Mouse (Mus musculus): ENCODE results near the gene Gipc3. TPM values are rescaled to one million over a fixed set of nuclear protein-coding genes. Genes with fewer than 3 reads are reported as not detected.

Gipc3 gene
- polyA plus RNA-seq, 1 experiment from 2014 or later: not detected

GRCm38 (mm10) chr10:81313581-81313980, 29.5 kb downstream of the Gipc3 start:
- Histone ChIP-seq H3K4me3 (ENCODE audit: low read depth, low read length) (no peak overlapping the region), H3K27me3 (replicated peaks; ENCODE audit: control insufficient read depth, insufficient read depth, low read length) (no peaks in the 10 kb centered on the region), H3K4me1 (ENCODE audit: control insufficient read depth, insufficient read depth, low read length) (no peaks in the 10 kb centered on the region), H3K9ac (ENCODE audit: low read length) (no peak overlapping the region), H3K36me3 (ENCODE audit: control insufficient read depth, insufficient read depth, low read length) (peaks cover 94% of the 10 kb centered on the region), H3K9me3 (replicated peaks; ENCODE audit: control insufficient read depth, low read length) (no peaks in the 10 kb centered on the region), H3K4me2 (ENCODE audit: low read length) (no peak overlapping the region), H3K27ac (ENCODE audit: low read depth, low read length) (no peak overlapping the region)
- ATAC-seq (no peak), DNase-seq (ENCODE audit: low spot score) (no peak)
- 90% methylated on average over 13 of the region's 13 CpGs for WGBS

DNA sequence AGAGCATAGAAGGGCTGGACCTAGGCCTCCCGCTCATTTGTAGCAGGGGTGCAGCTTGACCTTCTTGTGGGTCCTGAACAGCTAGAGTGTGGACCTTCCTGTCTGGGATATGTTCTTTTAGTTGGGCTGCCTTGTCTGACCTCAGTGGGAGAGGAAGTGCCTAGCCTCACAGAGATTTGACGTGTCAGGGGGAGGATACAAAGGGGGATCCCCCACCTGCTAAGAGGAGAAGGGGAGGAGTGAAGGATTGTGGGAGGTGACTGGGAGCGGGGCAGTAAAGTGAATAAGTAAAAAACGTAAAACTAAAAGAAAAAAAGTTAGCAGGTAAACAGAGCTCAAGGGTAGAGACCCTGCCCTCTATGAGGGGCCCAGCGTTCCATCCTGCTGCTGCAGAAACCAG, 33.5 kb downstream of the Gipc3 start:
- ATAC-seq (no peak), DNase-seq (ENCODE audit: low spot score) (no peak)
- Histone ChIP-seq H3K27ac (ENCODE audit: low read depth, low read length) (no peak overlapping the region), H3K4me3 (ENCODE audit: low read depth, low read length) (no peak overlapping the region), H3K9me3 (replicated peaks; ENCODE audit: control insufficient read depth, low read length) (no peaks in the 10 kb centered on the region), H3K27me3 (replicated peaks; ENCODE audit: control insufficient read depth, insufficient read depth, low read length) (no peaks in the 10 kb centered on the region), H3K4me1 (ENCODE audit: control insufficient read depth, insufficient read depth, low read length) (no peaks in the 10 kb centered on the region), H3K9ac (ENCODE audit: low read length) (no peak overlapping the region), H3K4me2 (ENCODE audit: low read length) (no peak overlapping the region), H3K36me3 (ENCODE audit: control insufficient read depth, insufficient read depth, low read length) (peaks cover 91% of the 10 kb centered on the region)
- WGBS: 84% methylated on average over 5 of the region's 5 CpGs

DNA sequence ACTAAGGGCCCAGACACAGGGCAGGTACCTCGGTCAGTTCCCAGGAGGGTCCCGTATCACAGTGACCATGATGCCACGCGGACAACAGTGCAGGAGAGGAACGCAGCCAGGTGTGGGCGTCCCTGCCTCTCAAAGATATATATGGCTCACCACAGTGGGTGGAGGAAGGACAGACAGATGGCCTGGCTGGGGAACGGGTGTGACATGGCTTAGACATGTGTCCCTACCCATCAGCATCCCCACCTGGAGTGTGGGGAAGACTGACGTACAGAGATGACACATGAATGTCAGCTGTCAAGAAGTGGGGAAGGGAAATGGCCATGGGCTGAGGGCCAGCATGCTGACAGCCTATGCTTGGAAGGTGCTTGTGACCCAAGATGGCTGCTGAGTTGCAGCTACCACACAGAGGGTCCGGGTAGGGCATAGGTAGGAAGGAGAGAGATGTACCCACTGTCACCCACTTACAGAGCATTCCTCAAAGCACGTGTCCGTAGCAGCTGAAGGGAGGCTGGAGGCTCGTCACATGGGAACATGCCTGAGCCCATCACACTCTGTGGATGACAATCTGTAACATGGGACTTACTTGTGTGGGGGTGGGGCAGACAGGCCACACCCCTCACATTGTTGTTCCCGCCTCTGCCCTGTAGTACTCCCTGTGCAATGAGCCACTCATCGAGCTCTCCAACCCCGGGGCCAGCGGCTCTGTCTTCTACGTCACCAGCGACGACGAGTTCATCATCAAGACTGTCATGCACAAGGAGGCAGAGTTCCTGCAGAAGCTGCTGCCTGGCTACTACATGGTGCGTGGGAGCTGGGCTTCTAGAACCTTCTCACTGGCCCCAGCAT, 36.0 kb downstream of the Gipc3 start:
- 94% methylated on average over 21 of the region's 21 CpGs for WGBS
- Histone ChIP-seq H3K36me3 (ENCODE audit: control insufficient read depth, insufficient read depth, low read length) (peaks cover 66% of the 10 kb centered on the region), H3K9ac (ENCODE audit: low read length) (no peak overlapping the region), H3K4me2 (ENCODE audit: low read length) (no peak overlapping the region), H3K27me3 (replicated peaks; ENCODE audit: control insufficient read depth, insufficient read depth, low read length) (no peaks in the 10 kb centered on the region), H3K4me3 (ENCODE audit: low read depth, low read length) (no peak overlapping the region), H3K27ac (ENCODE audit: low read depth, low read length) (no peak overlapping the region), H3K9me3 (replicated peaks; ENCODE audit: control insufficient read depth, low read length) (no peaks in the 10 kb centered on the region), H3K4me1 (ENCODE audit: control insufficient read depth, insufficient read depth, low read length) (no peaks in the 10 kb centered on the region)
- ATAC-seq: no peak
- DNase-seq (ENCODE audit: low spot score): no peak

DNA sequence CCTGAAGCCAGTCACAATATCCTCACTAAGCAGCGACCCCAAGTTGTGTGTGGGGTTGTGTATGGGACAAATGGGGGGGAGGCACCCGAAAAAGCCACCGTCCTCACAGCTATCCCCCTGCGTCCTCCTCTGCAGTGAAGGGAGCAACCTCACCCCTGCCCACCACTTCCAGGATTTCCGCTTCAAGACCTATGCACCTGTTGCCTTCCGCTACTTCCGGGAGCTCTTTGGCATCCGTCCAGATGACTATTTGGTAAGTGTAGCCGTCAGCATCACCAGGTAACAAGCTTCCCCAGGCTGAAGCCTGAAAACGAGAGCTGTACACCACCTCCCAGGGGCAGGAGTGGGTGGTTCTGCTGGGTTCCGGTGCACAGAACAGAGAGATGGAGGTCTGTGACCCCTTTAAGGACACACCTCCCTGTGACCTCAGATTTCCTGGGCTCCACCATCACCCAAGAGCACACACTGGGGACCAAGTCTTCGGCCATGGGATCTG, 36.8 kb downstream of the Gipc3 start:
- 92% methylated on average over 12 of the region's 12 CpGs for WGBS
- Histone ChIP-seq H3K9me3 (replicated peaks; ENCODE audit: control insufficient read depth, low read length) (no peaks in the 10 kb centered on the region), H3K27me3 (replicated peaks; ENCODE audit: control insufficient read depth, insufficient read depth, low read length) (no peaks in the 10 kb centered on the region), H3K4me3 (ENCODE audit: low read depth, low read length) (no peak overlapping the region), H3K9ac (ENCODE audit: low read length) (no peak overlapping the region), H3K4me1 (ENCODE audit: control insufficient read depth, insufficient read depth, low read length) (no peaks in the 10 kb centered on the region), H3K27ac (ENCODE audit: low read depth, low read length) (no peak overlapping the region), H3K36me3 (ENCODE audit: control insufficient read depth, insufficient read depth, low read length) (peaks cover 57% of the 10 kb centered on the region), H3K4me2 (ENCODE audit: low read length) (no peak overlapping the region)
- ATAC-seq (no peak), DNase-seq (ENCODE audit: low spot score) (no peak)

DNA sequence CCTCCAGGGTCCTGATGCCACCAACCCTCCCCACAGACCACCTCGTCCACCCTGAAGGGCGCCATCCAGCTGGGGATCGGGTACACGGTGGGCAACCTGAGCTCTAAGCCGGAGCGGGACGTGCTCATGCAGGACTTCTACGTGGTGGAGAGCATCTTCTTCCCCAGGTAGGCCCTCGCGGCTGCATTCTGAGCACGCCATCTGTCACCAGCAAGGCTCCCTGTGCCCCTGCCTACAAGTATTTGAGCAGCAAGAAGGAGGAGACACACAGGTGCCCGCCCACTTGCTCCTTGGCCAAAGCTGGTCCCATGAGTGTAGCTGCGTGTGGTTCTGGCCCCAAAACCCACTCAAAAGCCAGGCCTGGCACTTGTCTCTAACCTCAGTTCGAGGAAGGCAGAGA, 37.4 kb downstream of the Gipc3 start:
- H3K27ac ChIP-seq (ENCODE audit: low read depth, low read length): no peak overlapping the region
- ATAC-seq: no peak
- no peak overlapping the region for H3K4me2 ChIP-seq (ENCODE audit: low read length)
- H3K9me3 ChIP-seq (replicated peaks; ENCODE audit: control insufficient read depth, low read length): no peaks in the 10 kb centered on the region
- H3K36me3 ChIP-seq (ENCODE audit: control insufficient read depth, insufficient read depth, low read length): peaks cover 52% of the 10 kb centered on the region
- H3K4me3 ChIP-seq (ENCODE audit: low read depth, low read length): no peak overlapping the region
- DNase-seq (ENCODE audit: low spot score): no peak
- 95% methylated on average over 14 of the region's 14 CpGs for WGBS
- no peak overlapping the region for H3K9ac ChIP-seq (ENCODE audit: low read length)
- no peaks in the 10 kb centered on the region for H3K27me3 ChIP-seq (replicated peaks; ENCODE audit: control insufficient read depth, insufficient read depth, low read length)
- H3K4me1 ChIP-seq (ENCODE audit: control insufficient read depth, insufficient read depth, low read length): no peaks in the 10 kb centered on the region

- no peak overlapping the region for H3K4me3 ChIP-seq (ENCODE audit: low read depth, low read length)
- H3K9me3 ChIP-seq (replicated peaks; ENCODE audit: control insufficient read depth, low read length): no peaks in the 10 kb centered on the region
- no peak overlapping the region for H3K9ac ChIP-seq (ENCODE audit: low read length)
- no peaks in the 10 kb centered on the region for H3K4me1 ChIP-seq (ENCODE audit: control insufficient read depth, insufficient read depth, low read length)
- ATAC-seq (peak; percentile 27; the same call in 1 of the 2 replicates), DNase-seq (ENCODE audit: low spot score) (no peak)
- no peak overlapping the region for H3K4me2 ChIP-seq (ENCODE audit: low read length)
- H3K27me3 ChIP-seq (replicated peaks; ENCODE audit: control insufficient read depth, insufficient read depth, low read length): no peaks in the 10 kb centered on the region
- peaks cover 42% of the 10 kb centered on the region for H3K36me3 ChIP-seq (ENCODE audit: control insufficient read depth, insufficient read depth, low read length)
- no peak overlapping the region for H3K27ac ChIP-seq (ENCODE audit: low read depth, low read length)
- 37% methylated on average over 6 of the region's 9 CpGs for WGBS
These were observed 38.3 kb downstream of the Gipc3 start for GRCm38 (mm10) chr10:81304597-81305238.

DNA sequence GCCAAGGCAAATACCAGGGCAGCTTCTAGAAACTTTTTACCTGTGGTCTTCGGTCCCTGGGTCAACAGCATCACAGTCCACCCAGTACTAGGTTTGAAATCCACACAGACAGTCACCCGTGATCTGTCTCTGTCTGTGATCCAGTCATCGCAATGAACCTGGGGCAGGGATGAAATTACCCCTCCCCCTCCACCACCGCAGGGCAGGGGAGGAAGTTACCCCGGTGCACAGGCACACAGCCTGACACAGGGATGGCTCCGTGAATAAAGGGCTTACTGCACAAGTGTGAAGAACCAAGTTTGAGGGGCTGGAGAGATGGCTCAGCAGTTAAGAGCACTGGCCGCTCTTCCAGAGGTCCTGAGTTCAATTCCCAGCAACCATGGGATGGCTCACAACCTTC, 39.3 kb downstream of the Gipc3 start:
- DNase-seq (ENCODE audit: low spot score) (no peak), ATAC-seq (no peak)
- no peaks in the 10 kb centered on the region for H3K4me1 ChIP-seq (ENCODE audit: control insufficient read depth, insufficient read depth, low read length)
- H3K36me3 ChIP-seq (ENCODE audit: control insufficient read depth, insufficient read depth, low read length): peaks cover 33% of the 10 kb centered on the region
- no peak overlapping the region for H3K27ac ChIP-seq (ENCODE audit: low read depth, low read length)
- H3K27me3 ChIP-seq (replicated peaks; ENCODE audit: control insufficient read depth, insufficient read depth, low read length): no peaks in the 10 kb centered on the region
- WGBS: 84% methylated on average over 7 of the region's 7 CpGs
- no peak overlapping the region for H3K4me2 ChIP-seq (ENCODE audit: low read length)
- H3K9me3 ChIP-seq (replicated peaks; ENCODE audit: control insufficient read depth, low read length): no peaks in the 10 kb centered on the region
- no peak overlapping the region for H3K4me3 ChIP-seq (ENCODE audit: low read depth, low read length)
- H3K9ac ChIP-seq (ENCODE audit: low read length): no peak overlapping the region

GRCm38 (mm10) chr10:81303258-81303657, 39.8 kb downstream of the Gipc3 start:
- Histone ChIP-seq H3K9me3 (replicated peaks; ENCODE audit: control insufficient read depth, low read length) (no peaks in the 10 kb centered on the region), H3K4me3 (ENCODE audit: low read depth, low read length) (no peak overlapping the region), H3K27ac (ENCODE audit: low read depth, low read length) (no peak overlapping the region), H3K9ac (ENCODE audit: low read length) (no peak overlapping the region), H3K4me1 (ENCODE audit: control insufficient read depth, insufficient read depth, low read length) (no peaks in the 10 kb centered on the region), H3K36me3 (ENCODE audit: control insufficient read depth, insufficient read depth, low read length) (peaks cover 28% of the 10 kb centered on the region), H3K27me3 (replicated peaks; ENCODE audit: control insufficient read depth, insufficient read depth, low read length) (no peaks in the 10 kb centered on the region), H3K4me2 (ENCODE audit: low read length) (no peak overlapping the region)
- DNase-seq (ENCODE audit: low spot score) (no peak), ATAC-seq (no peak)
- WGBS: 80% methylated on average over 10 of the region's 10 CpGs

- DNase-seq (ENCODE audit: low spot score) (no peak), ATAC-seq (no peak)
- no peak overlapping the region for H3K4me3 ChIP-seq (ENCODE audit: low read depth, low read length)
- peaks cover 23% of the 10 kb centered on the region for H3K36me3 ChIP-seq (ENCODE audit: control insufficient read depth, insufficient read depth, low read length)
- H3K9ac ChIP-seq (ENCODE audit: low read length): peak overlapping the region; percentile 32; the same call in 1 of the 2 replicates
- no peaks in the 10 kb centered on the region for H3K4me1 ChIP-seq (ENCODE audit: control insufficient read depth, insufficient read depth, low read length)
- WGBS: 64% methylated on average over 14 of the region's 14 CpGs
- H3K27ac ChIP-seq (ENCODE audit: low read depth, low read length): no peak overlapping the region
- H3K27me3 ChIP-seq (replicated peaks; ENCODE audit: control insufficient read depth, insufficient read depth, low read length): no peaks in the 10 kb centered on the region
- no peaks in the 10 kb centered on the region for H3K9me3 ChIP-seq (replicated peaks; ENCODE audit: control insufficient read depth, low read length)
- no peak overlapping the region for H3K4me2 ChIP-seq (ENCODE audit: low read length)
These were observed 40.3 kb downstream of the Gipc3 start for GRCm38 (mm10) chr10:81302781-81303218.

All from forebrain, embryonic 14.5 days (tissue).